Mouse (Mus musculus) urinary bladder, postnatal 25 days (tissue): Measurements from ENCODE around the gene Prr11.
"Not testable (repeated sequence)": the region's sequence is repeated elsewhere in the genome, so short reads cannot be mapped to it uniquely, and the experiment has no call there.

ENCODE experiments used
- DNase-seq: peaks from one replicate; pipeline ENCODE4 v3.0.0; 2022; ENCODE audit warnings: low spot score

Prr11 gene

GRCm38 (mm10) chr11:87108409-87108754, at the start of gene Prr11:
Prr11 (minus strand) TSS chr11:87108708.
- no peak for DNase-seq

- no peak for DNase-seq
Measured at GRCm38 (mm10) chr11:87158012-87158411, 49.5 kb upstream of the Prr11 start.

- no peak for DNase-seq
Measured at GRCm38 (mm10) chr11:87136233-87136632, 27.7 kb upstream of the Prr11 start.

GRCm38 (mm10) chr11:87126824-87127816, 18.6 kb upstream of the Prr11 start, which contains the start of gene Trim37:
Trim37 (plus strand) TSS chr11:87127077.
- peak; percentile 76 for DNase-seq

- DNase-seq = no peak
Measured at GRCm38 (mm10) chr11:87126281-87126823, 17.8 kb upstream of the Prr11 start.

GRCm38 (mm10) chr11:87125562-87125961, 17.1 kb upstream of the Prr11 start:
- no peak for DNase-seq

- no peak for DNase-seq
Measured at GRCm38 (mm10) chr11:87121864-87122263, 13.4 kb upstream of the Prr11 start.

- no peak for DNase-seq
Measured at GRCm38 (mm10) chr11:87110172-87110909, 1.8 kb upstream of the Prr11 start.

GRCm38 (mm10) chr11:87109519-87110171, 1.1 kb upstream of the Prr11 start:
- peak; percentile 8 for DNase-seq

GRCm38 (mm10) chr11:87108755-87109518, 429 bp upstream of the Prr11 start, which contains the start of gene Ska2:
Ska2 (plus strand) TSS chr11:87109234.
- DNase-seq = peak; percentile 85

- DNase-seq = no peak
Measured at GRCm38 (mm10) chr11:87087142-87087541, 21.4 kb downstream of the Prr11 start.

- peak; percentile 70 for DNase-seq
Measured at GRCm38 (mm10) chr11:87086290-87086984, 22.1 kb downstream of the Prr11 start, which contains the start of gene Smg8. Smg8 (minus strand) TSS chr11:87086774.

GRCm38 (mm10) chr11:87085461-87085860, 23.0 kb downstream of the Prr11 start:
- DNase-seq = no peak

- DNase-seq = no peak
Measured at GRCm38 (mm10) chr11:87083712-87084111, 24.8 kb downstream of the Prr11 start.

- peak; percentile 73 for DNase-seq
Measured at GRCm38 (mm10) chr11:87073866-87074440, 34.6 kb downstream of the Prr11 start, which contains the start of gene Gdpd1. Gdpd1 (minus strand) TSS chr11:87074062.

GRCm38 (mm10) chr11:87073343-87073865, 35.1 kb downstream of the Prr11 start:
- peak; percentile 61 for DNase-seq

- no peak for DNase-seq
Measured at GRCm38 (mm10) chr11:87062087-87062486, 46.4 kb downstream of the Prr11 start.

- no peak for DNase-seq
Measured at GRCm38 (mm10) chr11:87060410-87060809, 48.1 kb downstream of the Prr11 start.

- no peak for DNase-seq
Measured at GRCm38 (mm10) chr11:87056286-87056685, 52.2 kb downstream of the Prr11 start.

- not testable (repeated sequence) for DNase-seq
Measured at GRCm38 (mm10) chr11:87048900-87049299, 59.6 kb downstream of the Prr11 start.
